ENCODE assay signal across 13 mouse cellular contexts in genomic region chr5:48003708-48004415, GRCm38 (mm10). TPM values are rescaled to one million over a fixed set of nuclear protein-coding genes. Genes with fewer than 3 reads are reported as not detected.
DNase-seq lines count a peak whose midpoint lies in the region; ATAC-seq and TF ChIP-seq lines count a peak whose summit lies in the region.
"Had no signal": no experiment of that assay in that cellular context is flagged by ENCODE, and none has a peak within 500 bp of the region (broad histone marks: within the 10 kb centered on the region; RNA-seq: fewer than 3 reads in every experiment).

No protein-coding gene starts in this region.

- H3K9me3 ChIP-seq in heart, embryonic 16.5 days (replicated peaks; ENCODE audit: control insufficient read depth, low read length) = no peaks in the 10 kb centered on the region
- no peaks in the 10 kb centered on the region for H3K9me3 ChIP-seq in intestine, embryonic 14.5 days (ENCODE audit: control insufficient read depth, low read length)
- no peaks in the 10 kb centered on the region for H3K9me3 ChIP-seq in hindbrain, postnatal 0 days (ENCODE audit: low read length)
- no peaks in the 10 kb centered on the region for H3K9me3 ChIP-seq in midbrain, embryonic 15.5 days

- peak overlapping the region; percentile 16; the same call in 1 of the 2 replicates for H3K4me2 ChIP-seq in heart, embryonic 16.5 days (ENCODE audit: low read depth, low read length)
- 0 out of 2 replicates have a peak overlapping the region, but pooled peaks have one; percentile 22 for H3K4me2 ChIP-seq in intestine, embryonic 14.5 days (ENCODE audit: low read length)
- H3K4me2 ChIP-seq in hindbrain, postnatal 0 days (ENCODE audit: low read depth, low read length) = no peak overlapping the region
- H3K4me2 ChIP-seq in midbrain, embryonic 15.5 days = no peak overlapping the region
- H3K4me2 ChIP-seq: liver, embryonic 11.5 days had no signal

- no peak overlapping the region for H3K9ac ChIP-seq in heart, embryonic 16.5 days (ENCODE audit: low read length)
- no peak overlapping the region for H3K9ac ChIP-seq in intestine, embryonic 14.5 days (ENCODE audit: low read length)
- no peak overlapping the region for H3K9ac ChIP-seq in hindbrain, postnatal 0 days (replicated peaks; ENCODE audit: low read length)
- H3K9ac ChIP-seq in midbrain, embryonic 15.5 days = no peak overlapping the region

- H3K27ac ChIP-seq in heart, embryonic 16.5 days (ENCODE audit: low read length) = no peak overlapping the region
- no peak overlapping the region for H3K27ac ChIP-seq in intestine, embryonic 14.5 days (ENCODE audit: low read depth)
- no peak overlapping the region for H3K27ac ChIP-seq in hindbrain, postnatal 0 days
- H3K27ac ChIP-seq in midbrain, embryonic 15.5 days = no peak overlapping the region

- 45% methylated on average over 12 of the region's 12 CpGs for WGBS in heart, embryonic 16.5 days
- 28% methylated on average over 12 of the region's 12 CpGs for WGBS in intestine, embryonic 14.5 days
- WGBS in hindbrain, postnatal 0 days = 67% methylated on average over 12 of the region's 12 CpGs
- WGBS in midbrain, embryonic 15.5 days = 63% methylated on average over 12 of the region's 12 CpGs

- no peak overlapping the region for H3K4me3 ChIP-seq in heart, embryonic 16.5 days (ENCODE audit: low read length)
- H3K4me3 ChIP-seq in intestine, embryonic 14.5 days (ENCODE audit: low read depth, low read length) = no peak overlapping the region
- no peak overlapping the region for H3K4me3 ChIP-seq in hindbrain, postnatal 0 days (ENCODE audit: low read length)
- H3K4me3 ChIP-seq in midbrain, embryonic 15.5 days = no peak overlapping the region

- no peaks in the 10 kb centered on the region for H3K4me1 ChIP-seq in heart, embryonic 16.5 days (ENCODE audit: control insufficient read depth, insufficient read depth, low read length)
- peaks cover 7% of the 10 kb centered on the region; the same call in 1 of the 2 replicates for H3K4me1 ChIP-seq in intestine, embryonic 14.5 days (replicated peaks; ENCODE audit: control insufficient read depth, insufficient read depth, low read length)
- no peaks in the 10 kb centered on the region for H3K4me1 ChIP-seq in hindbrain, postnatal 0 days (ENCODE audit: insufficient read depth, low read length)
- H3K4me1 ChIP-seq in midbrain, embryonic 15.5 days = peaks cover 8% of the 10 kb centered on the region

- TF ChIP-seq CTCF in hindbrain, postnatal 0 days (IDR thresholded peaks at IDR 0.05; ENCODE audit: low read depth) = no peak

- no peaks in the 10 kb centered on the region for H3K36me3 ChIP-seq in heart, embryonic 16.5 days (ENCODE audit: control insufficient read depth, insufficient read depth)
- no peaks in the 10 kb centered on the region for H3K36me3 ChIP-seq in intestine, embryonic 14.5 days (ENCODE audit: control insufficient read depth, insufficient read depth, low read length)
- H3K36me3 ChIP-seq in hindbrain, postnatal 0 days (ENCODE audit: insufficient read depth, low read length) = no peaks in the 10 kb centered on the region
- H3K36me3 ChIP-seq in midbrain, embryonic 15.5 days (replicated peaks) = no peaks in the 10 kb centered on the region

- H3K27me3 ChIP-seq in heart, embryonic 16.5 days (ENCODE audit: control insufficient read depth, insufficient read depth, low read length) = no peaks in the 10 kb centered on the region
- no peaks in the 10 kb centered on the region for H3K27me3 ChIP-seq in intestine, embryonic 14.5 days (replicated peaks; ENCODE audit: control insufficient read depth, insufficient read depth, low read length)
- H3K27me3 ChIP-seq in hindbrain, postnatal 0 days (ENCODE audit: insufficient read depth, low read length) = no peaks in the 10 kb centered on the region
- H3K27me3 ChIP-seq in midbrain, embryonic 15.5 days (replicated peaks) = no peaks in the 10 kb centered on the region
- H3K27me3 ChIP-seq: CH12.LX had no signal

- peak; percentile 41; the same call in 1 of the 2 replicates for ATAC-seq in heart, embryonic 16.5 days (replicated peaks; ENCODE audit: extremely low read depth, insufficient read depth, low FRiP score)
- ATAC-seq in intestine, embryonic 14.5 days (replicated peaks; ENCODE audit: low FRiP score, low TSS enrichment, low read depth) = no peak
- no peak for ATAC-seq in hindbrain, postnatal 0 days
- no peak for ATAC-seq in midbrain, embryonic 15.5 days (replicated peaks)
- ATAC-seq: midbrain, embryonic 16.5 days had no signal

- DNase-seq in heart, adult 11 months = no peak
- DNase-seq in Muller cell, postnatal 12 days (ENCODE audit: inconsistent ontology term) = peak; percentile 46
- no peak for DNase-seq in intestine, embryonic 14.5 days (ENCODE audit: low spot score)
- peak; percentile 26 for DNase-seq in lung, postnatal 36 days
- no peak for DNase-seq in urinary bladder, adult 2 months (ENCODE audit: low spot score)
- DNase-seq in hindbrain, postnatal 0 days (ENCODE audit: low spot score) = no peak
- DNase-seq: heart, postnatal 36 days; layer of hippocampus, adult 9-11 months had no signal

RNA-seq across cellular contexts. Expression of gene Slit2, which starts 20.9 kb away (rescaled TPM):
- 14.6 and 19.4 TPM in 2 replicates for polyA plus RNA-seq in heart, embryonic 16.5 days (2015; fragmentation: Nextera tagmentation; extraction: Ambion mirVana)
- polyA plus RNA-seq in intestine, embryonic 14.5 days (2014; fragmentation: Nextera tagmentation; extraction: Ambion mirVana) = 38.6 and 40.4 TPM in 2 replicates
- 4.8 and 6.5 TPM in 2 replicates for polyA plus RNA-seq in urinary bladder, adult 2 months (2012; rRNA removed)
- 35.7 and 38.8 TPM in 2 replicates for total RNA-seq in hindbrain, postnatal 0 days (2014; rRNA removed)
- polyA plus RNA-seq in hindbrain, postnatal 0 days (2015; fragmentation: Nextera tagmentation; extraction: Ambion mirVana) = 10.5 and 13.1 TPM in 2 replicates
- polyA plus RNA-seq in midbrain, embryonic 15.5 days (2015; fragmentation: Nextera tagmentation; extraction: Ambion mirVana) = 23.1 and 25.4 TPM in 2 replicates

Comparison
In these comparisons a context has a peak if more than half of its experiments do, and no peak if none do; other contexts are left out.
1. H3K4me2 ChIP-seq: peak in heart, embryonic 16.5 days (single experiment) and intestine, embryonic 14.5 days (single experiment); none in hindbrain, postnatal 0 days (single experiment) and midbrain, embryonic 15.5 days (single experiment).
2. DNase-seq: peak in Muller cell, postnatal 12 days (single experiment) and lung, postnatal 36 days (single experiment); none in heart, adult 11 months (single experiment), intestine, embryonic 14.5 days (single experiment), urinary bladder, adult 2 months (single experiment) and hindbrain, postnatal 0 days (single experiment).